Mouse (Mus musculus) cerebellum, postnatal 25 days (tissue): ENCODE results near the gene Hmgxb4.

Experiments
- DNase-seq, 2 experiments: peaks; one replicate each; pipeline ENCODE4 v3.0.0; 2021; ENCODE audit warnings: mixed read lengths in 2 of 2

Hmgxb4 gene

GRCm38 (mm10) chr8:75078851-75079250 lies 85.7 kb downstream of the Hmgxb4 start:
- DNase-seq = no peak
